Mouse (Mus musculus) right cerebral cortex, postnatal 25 days (tissue): ENCODE data around the gene Adipor1.
A peak's percentile ranks its signal among the peaks of the same experiment; 100 is the strongest.
"Not testable (repeated sequence)": the region's sequence is repeated elsewhere in the genome, so short reads cannot be mapped to it uniquely, and the experiment has no call there.

Experiments used
- DNase-seq: peaks from one replicate; pipeline ENCODE4 v3.0.0; 2022

Adipor1 gene

DNA sequence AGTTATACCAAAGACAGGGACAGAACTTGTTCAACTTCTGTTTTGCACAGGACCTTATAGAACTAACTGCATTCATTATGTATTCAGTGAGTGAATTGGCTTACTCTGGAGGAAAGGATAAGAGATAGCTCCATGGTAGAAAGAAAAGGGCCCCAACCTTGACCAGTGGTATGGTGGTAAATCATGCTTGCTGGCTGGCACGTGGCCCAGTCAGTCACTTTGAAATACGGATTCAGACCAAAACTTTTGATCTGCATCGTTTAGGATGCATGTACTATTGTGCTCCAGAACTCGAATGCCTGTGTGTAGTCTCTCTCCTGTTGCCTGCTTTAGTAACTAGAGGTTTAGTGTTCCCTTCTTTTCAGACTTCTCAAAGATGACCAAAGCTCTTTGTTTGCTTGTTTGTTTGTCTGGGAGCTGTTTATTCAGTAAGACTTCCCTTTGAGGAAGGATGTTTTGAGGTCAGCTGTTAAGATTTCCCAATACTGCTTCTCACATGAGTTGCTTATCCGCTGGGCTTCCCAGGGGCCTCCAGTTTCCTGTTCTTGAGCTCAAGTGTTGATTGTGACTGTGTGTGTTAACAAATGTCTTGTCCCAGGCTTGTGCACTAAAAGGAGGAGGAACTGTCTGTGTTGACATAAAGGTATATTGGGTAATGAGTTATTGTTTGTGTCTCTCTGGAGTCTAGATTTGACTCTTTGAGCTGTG, 4.7 kb downstream of the Adipor1 start:
- DNase-seq, result no peak

- no peak for DNase-seq
Observed at GRCm38 (mm10) chr1:134423911-134424310, 8.7 kb downstream of the Adipor1 start.

- no peak for DNase-seq
Observed at GRCm38 (mm10) chr1:134426289-134426688, 11.1 kb downstream of the Adipor1 start.

- DNase-seq, result no peak
Observed at GRCm38 (mm10) chr1:134433002-134433401, 17.8 kb downstream of the Adipor1 start.

DNA sequence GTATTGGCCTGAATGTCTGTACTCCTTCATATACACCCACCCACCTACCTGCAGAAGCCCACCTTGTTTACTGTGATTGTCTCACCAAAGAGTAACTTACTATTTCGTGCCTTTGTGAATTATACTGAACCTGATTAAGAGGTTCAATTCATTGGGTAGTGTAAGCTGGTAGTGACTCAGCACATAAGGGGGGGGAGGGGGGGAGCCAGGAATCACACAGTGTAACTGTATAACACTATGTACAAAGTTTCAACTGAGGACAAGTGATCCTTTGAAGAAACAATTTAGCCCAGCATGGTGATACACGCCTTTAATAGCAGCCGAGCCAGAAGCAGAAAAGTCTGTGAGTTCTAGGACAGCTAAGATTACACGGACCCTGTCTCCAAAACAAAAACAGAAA, 18.3 kb downstream of the Adipor1 start:
- no peak for DNase-seq

GRCm38 (mm10) chr1:134435414-134435813, 20.2 kb downstream of the Adipor1 start:
- no peak for DNase-seq

DNA sequence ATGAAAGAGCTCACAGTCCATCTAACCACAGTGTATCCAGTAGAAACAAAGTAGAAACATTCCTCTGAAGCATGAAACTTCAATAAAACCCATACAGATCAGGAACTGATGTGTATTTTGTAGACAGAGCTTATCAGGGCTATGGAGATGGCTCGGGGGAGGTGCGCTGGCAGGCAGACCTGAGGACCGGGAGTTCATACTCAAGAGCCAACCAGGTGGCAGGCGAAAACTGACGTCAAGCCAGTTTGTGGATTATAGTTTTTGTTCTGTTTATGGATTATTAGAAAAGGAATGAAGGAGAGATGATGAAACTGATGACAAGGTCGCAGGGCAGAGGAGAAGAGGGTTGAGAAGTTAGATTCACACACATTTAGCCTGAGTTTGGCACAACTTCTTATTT, 25.3 kb downstream of the Adipor1 start:
- no peak for DNase-seq

GRCm38 (mm10) chr1:134441737-134442136, 26.6 kb downstream of the Adipor1 start:
- DNase-seq, result not testable (repeated sequence)

DNA sequence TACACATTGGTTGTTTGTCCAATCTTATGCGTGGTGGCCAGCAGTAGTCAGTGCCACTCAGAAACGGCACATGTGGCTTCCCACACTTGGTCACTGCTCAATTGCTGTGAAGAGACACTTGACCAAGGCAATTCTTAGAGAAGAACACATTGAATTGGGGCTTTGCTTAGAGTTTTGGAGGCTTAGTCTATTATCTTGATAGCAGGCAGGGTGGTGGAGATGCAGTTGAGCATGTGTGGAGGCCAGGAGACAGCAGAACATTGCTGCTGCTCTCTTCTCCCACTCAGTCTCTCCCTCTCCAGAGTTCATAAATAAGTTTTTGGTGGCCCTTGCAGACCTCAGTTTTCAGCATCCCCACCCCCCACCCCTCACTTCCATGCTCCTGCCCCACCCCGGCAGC, 27.2 kb downstream of the Adipor1 start:
- DNase-seq, result no peak

DNA sequence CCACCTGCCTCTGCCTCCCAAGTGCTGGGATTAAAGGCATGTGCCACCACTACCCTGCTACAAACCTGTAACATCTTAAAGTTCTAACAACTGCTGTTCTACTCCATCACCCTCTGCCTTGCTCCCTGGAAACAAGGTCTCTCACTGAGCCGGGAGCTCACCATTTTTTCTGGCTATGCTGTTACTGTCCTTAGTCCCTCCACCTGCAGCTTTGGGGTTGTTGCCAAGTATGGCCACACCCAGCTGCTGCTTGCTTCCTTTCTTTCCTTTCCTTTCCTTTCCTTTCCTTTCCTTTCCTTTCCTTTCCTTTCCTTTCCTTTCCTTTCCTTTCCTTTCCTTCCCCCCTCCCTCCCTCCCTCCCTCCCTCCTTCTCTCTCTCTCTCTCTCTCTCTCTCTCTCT, 28.1 kb downstream of the Adipor1 start:
- not testable (repeated sequence) for DNase-seq

DNA sequence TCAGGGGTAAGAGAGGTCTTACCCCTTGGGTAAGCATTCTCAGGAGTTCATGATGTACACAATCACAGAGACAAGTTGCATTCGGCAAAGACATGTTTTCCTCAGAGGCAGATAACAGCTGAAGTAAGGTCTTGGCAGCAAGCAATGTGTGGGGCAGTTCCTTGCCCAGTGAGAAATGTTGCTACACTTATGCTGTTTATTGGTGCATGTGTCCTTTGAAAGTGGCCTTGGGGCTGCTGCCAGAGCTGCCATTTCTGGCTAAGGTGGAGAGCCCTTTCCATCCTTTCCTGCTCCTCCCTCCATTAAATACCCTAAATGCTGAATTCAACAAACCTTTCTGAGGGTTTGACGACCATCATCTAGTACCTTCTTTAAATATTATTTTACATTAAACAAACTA, 30.2 kb downstream of the Adipor1 start:
- DNase-seq, result no peak

DNA sequence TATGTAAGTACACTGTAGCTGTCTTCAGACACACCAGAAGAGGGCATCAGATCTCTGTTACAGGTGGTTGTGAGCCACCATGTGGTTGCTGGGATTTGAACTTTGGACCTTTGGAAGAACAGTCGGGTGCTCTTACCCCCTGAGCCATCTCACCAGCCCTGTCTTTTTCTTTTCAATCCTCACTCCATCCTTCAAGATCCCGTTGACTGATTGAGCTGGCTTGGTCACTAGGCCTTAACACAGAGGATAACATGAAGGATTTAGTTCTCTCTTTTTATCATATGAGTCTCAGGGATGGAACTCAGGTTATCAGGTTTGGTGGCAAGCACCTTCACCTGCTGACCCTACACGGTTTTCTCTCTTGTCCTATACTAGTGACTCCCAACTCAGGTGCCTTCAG, 33.4 kb downstream of the Adipor1 start:
- DNase-seq, result not testable (repeated sequence)

DNA sequence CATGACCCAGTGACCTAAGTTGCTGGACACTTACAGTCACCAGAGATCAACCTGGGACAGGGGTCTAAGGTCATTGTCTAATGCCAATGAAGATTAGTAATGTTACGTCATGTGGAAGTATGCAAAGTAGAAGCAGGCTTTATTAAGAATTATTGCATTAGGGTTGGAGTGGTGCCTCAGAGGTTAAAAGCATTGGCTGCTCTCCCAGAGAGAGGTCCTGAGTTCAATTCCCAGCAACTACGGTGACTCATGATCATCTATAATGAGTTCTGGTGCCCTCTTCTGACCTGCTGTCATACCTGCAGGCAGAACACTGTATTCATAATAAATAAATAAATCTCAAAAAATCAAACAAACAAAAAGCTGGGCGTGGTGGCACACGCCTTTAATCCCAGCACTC, 35.0 kb downstream of the Adipor1 start:
- DNase-seq, result no peak

GRCm38 (mm10) chr1:134450986-134451385, 35.8 kb downstream of the Adipor1 start:
- peak; percentile 20 for DNase-seq

DNA sequence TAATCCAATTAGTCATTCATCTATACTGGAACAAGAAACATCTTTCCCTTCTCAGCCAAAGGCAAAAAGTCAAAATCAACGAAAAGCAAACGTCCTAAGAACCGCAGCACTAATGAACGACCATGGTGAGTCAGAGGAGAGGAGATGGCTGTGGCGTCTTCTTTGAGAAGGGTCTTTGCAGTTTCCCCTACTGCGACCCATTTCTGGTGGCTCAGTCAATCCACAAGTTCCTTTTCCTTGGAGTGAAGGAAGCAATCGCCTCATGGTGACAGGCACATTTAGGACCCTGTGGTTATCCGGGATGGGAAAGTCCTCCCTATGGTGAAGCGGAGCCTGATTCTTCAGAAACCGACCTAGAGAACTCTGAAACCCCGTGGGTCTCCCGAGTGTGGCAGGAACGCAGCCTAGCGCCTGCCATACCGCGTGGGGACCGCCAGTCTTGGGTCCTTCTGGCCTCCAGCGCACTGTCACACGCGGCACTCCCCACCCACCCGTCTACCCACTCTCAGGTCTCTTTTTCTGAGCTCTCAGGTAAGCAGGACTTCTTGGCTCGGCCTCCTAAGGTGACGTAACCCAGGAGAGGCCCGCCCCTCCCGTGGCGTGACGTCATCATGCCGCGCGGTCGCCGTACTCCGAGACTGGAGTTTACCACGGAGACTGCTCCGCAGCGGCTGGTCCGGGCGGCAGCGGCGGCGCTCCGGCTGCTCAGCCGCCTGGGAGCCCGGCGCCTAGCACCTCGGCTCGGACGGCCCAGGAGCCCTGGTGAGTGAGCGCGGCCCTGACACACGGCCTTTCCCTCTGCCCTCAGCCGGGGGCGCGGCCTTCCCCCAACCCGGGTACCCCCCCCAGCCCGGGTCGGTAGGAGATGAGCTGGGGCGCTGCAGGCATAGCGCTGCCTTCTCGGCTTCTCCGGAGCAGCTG, 40.0 kb downstream of the Adipor1 start, which contains the start of gene Klhl12:
Gene Klhl12 (plus strand): TSS at position 628 of the 921 bp plus-strand sequence.
- DNase-seq, result peak; percentile 95

DNA sequence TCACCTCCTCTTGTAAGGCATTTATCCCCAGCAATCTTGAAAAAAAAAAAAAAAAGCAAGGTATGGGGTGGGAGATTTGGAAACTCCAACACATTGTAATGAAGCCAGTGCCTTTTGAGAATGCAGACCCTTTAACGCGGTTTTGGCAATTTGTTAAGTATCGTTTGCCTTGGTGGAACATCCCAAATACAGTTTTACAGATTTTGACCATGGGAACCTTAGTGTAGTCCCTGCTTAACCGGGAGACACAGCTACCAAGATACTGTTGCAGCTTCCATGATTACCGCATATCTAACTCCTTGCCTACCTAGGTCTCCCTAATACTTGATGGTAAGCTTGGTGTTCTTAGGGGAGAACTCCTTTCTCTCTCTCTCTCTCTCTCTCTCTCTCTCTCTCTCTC, 40.9 kb downstream of the Adipor1 start:
- no peak for DNase-seq

GRCm38 (mm10) chr1:134458139-134458727, 43.1 kb downstream of the Adipor1 start:
- no peak for DNase-seq

DNA sequence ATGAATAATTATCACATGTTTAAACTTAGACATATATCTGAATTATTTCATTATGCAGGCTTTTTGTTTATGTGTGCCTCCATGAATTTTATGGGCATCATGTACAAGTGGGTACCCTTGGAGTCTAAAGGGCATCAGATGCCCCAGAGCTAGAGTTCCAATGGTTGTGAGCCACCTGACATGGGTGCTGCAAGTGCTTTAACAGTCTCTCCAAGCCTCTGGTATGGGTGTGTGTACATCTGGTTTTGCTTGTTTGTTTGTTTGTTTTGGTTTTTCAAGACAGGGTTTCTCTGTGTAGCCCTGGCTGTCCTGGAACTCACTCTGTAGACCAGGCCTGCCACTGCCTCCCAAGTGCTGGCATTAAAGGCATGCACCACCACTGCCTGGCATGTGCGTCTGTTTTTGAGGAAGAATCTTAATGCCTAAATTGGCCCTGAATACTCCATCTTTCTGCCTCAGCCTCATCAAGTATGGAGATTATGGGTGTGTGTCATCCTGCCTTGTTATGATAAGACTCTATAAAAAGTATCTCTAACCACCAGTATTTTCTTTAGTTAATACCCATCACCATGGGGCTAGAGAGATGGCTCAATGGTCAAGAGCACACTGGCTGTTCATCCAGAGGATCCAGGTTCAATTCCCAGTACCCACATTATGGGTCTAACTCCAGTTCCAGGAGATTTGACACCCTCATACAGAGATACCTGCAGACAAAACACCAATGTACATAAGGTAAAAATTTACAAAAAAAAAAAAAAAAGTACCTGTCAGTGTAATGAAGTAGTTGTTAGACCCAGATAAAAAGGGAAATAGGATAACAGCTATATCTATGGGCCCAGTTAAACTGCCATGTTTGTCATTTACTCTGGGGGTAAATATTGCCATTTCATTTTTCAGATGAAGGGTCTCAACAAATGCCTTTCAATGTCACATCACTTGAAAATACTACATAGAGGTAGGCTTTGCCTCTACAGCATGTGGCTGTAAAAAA, 45.4 kb downstream of the Adipor1 start:
- DNase-seq, result no peak
